ENCODE assay signal across 8 mouse cellular contexts in the genomic region with DNA sequence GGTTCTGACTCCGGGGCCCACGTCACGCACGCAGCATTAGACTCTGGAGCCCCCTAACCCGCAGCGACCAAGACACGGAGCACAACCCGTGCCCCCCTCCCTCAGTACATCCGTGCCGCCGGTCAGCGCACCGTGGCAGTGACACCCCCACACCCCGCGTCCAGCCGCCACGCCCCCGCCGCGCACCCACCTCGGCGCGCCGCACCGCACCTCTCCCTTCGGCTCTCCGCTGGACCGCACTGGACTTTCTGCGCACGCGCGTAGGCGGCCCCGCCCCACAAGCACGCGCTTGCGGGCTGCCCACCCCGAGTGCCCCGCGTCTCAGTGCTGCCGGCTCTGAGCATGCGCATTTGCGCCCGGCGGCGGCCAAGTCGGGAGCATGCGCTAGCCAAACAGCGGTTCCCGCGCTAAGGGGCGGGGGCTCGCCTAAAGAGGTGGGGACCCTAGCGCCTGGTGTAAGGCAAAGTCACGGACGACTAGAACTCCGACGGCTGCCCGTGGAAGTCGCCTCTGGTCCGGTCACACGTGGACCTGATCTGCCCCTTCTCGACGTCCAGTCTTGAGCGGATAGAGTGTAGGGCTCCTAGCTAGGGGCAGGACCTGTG. TPM values are rescaled to one million over a fixed set of nuclear protein-coding genes. Genes with fewer than 3 reads are reported as not detected.
DNase-seq lines count a peak whose midpoint lies in the region; ATAC-seq and TF ChIP-seq lines count a peak whose summit lies in the region.

Gene Tbc1d24, minus strand, starts transcription at position 279 of the 605 bp plus-strand sequence.

- TF ChIP-seq CTCF in ES-Bruce4 (IDR thresholded peaks at IDR 0.05; ENCODE audit: low read depth, low read length) = no peak
- no peak for TF ChIP-seq CTCF in liver, embryonic 14.5 days (IDR thresholded peaks at IDR 0.05; ENCODE audit: low read depth)

- WGBS in forebrain, embryonic 12.5 days = under 1% methylated on average over 65 of the region's 65 CpGs
- under 1% methylated on average over 61 of the region's 65 CpGs for WGBS in heart, embryonic 16.5 days
- under 1% methylated on average over 64 of the region's 65 CpGs for WGBS in liver, embryonic 14.5 days (ENCODE audit: insufficient replicate concordance)
- under 1% methylated on average over 65 of the region's 65 CpGs for WGBS in stomach, embryonic 16.5 days

- no peaks in the 10 kb centered on the region for H3K36me3 ChIP-seq in ES-Bruce4 (ENCODE audit: control insufficient read depth, insufficient read depth, low read length, poor library complexity, severe bottlenecking)
- no peaks in the 10 kb centered on the region for H3K36me3 ChIP-seq in forebrain, embryonic 12.5 days (replicated peaks)
- H3K36me3 ChIP-seq in heart, embryonic 16.5 days (ENCODE audit: control insufficient read depth, insufficient read depth) = no peaks in the 10 kb centered on the region
- H3K36me3 ChIP-seq in liver, embryonic 14.5 days (replicated peaks; ENCODE audit: control insufficient read depth, insufficient read depth, low read depth) = no peaks in the 10 kb centered on the region; the same call in 1 of the 2 replicates
- no peaks in the 10 kb centered on the region for H3K36me3 ChIP-seq in stomach, embryonic 16.5 days (ENCODE audit: control insufficient read depth, insufficient read depth, low read length)

- peak; percentile 90 for DNase-seq in c-Kit-positive CD71-positive TER-119-positive erythroid progenitor cells, embryonic 14.5 days (ENCODE audit: low spot score)
- DNase-seq in kidney, postnatal 36 days = peak; percentile 92 to 96
- peak; percentile 81 to 89 (median 86) for DNase-seq in liver, embryonic 14.5 days (ENCODE audit: low read depth in 3 of 3, low spot score in 3 of 3)
- peak; percentile 96 for DNase-seq in neural tube, embryonic 10.5 days (ENCODE audit: extremely low spot score, low spot score)

- H3K4me2 ChIP-seq in forebrain, embryonic 12.5 days = peak within 1 kb of the TSS; percentile 92
- H3K4me2 ChIP-seq in heart, embryonic 16.5 days (ENCODE audit: low read depth, low read length) = peak within 1 kb of the TSS; percentile 92
- peak within 1 kb of the TSS; percentile 97 for H3K4me2 ChIP-seq in liver, embryonic 14.5 days (ENCODE audit: low read depth)
- peak within 1 kb of the TSS; percentile 90 for H3K4me2 ChIP-seq in stomach, embryonic 16.5 days (ENCODE audit: low read depth, low read length)

- peaks cover 2% of the 10 kb centered on the region for H3K4me1 ChIP-seq in ES-Bruce4 (ENCODE audit: control insufficient read depth, insufficient read depth, low read length)
- H3K4me1 ChIP-seq in forebrain, embryonic 12.5 days = peaks cover 78% of the 10 kb centered on the region
- H3K4me1 ChIP-seq in heart, embryonic 16.5 days (ENCODE audit: control insufficient read depth, insufficient read depth, low read length) = peaks cover 48% of the 10 kb centered on the region
- peaks cover 81 to 82% of the 10 kb centered on the region in 2 experiments for H3K4me1 ChIP-seq in liver, embryonic 14.5 days (replicated peaks; ENCODE audit: control insufficient read depth in 2 of 2, insufficient read depth in 2 of 2, low read length in 1 of 2)
- H3K4me1 ChIP-seq in stomach, embryonic 16.5 days (ENCODE audit: control insufficient read depth, insufficient read depth, low read length) = peaks cover 56% of the 10 kb centered on the region

- ATAC-seq in forebrain, embryonic 12.5 days (ENCODE audit: low FRiP score) = peak; percentile 85
- peak; percentile 69 for ATAC-seq in heart, embryonic 16.5 days (replicated peaks; ENCODE audit: extremely low read depth, insufficient read depth, low FRiP score)
- peak; percentile 53 for ATAC-seq in liver, embryonic 14.5 days (ENCODE audit: insufficient read depth)
- peak; percentile 55 for ATAC-seq in stomach, embryonic 16.5 days (ENCODE audit: insufficient read depth, low FRiP score)

- no peak for TF ChIP-seq POLR2A in ES-Bruce4 (IDR thresholded peaks at IDR 0.05; ENCODE audit: insufficient read depth, low read length)

- H3K27me3 ChIP-seq in ES-Bruce4 (ENCODE audit: control insufficient read depth, insufficient read depth, low read length, poor library complexity, severe bottlenecking) = no peaks in the 10 kb centered on the region
- peaks cover 39% of the 10 kb centered on the region for H3K27me3 ChIP-seq in forebrain, embryonic 12.5 days
- H3K27me3 ChIP-seq in heart, embryonic 16.5 days (ENCODE audit: control insufficient read depth, insufficient read depth, low read length) = peaks cover 29% of the 10 kb centered on the region
- no peaks in the 10 kb centered on the region for H3K27me3 ChIP-seq in liver, embryonic 14.5 days (ENCODE audit: control insufficient read depth, insufficient read depth, low read length)
- H3K27me3 ChIP-seq in stomach, embryonic 16.5 days (ENCODE audit: control insufficient read depth, insufficient read depth, low read length) = peaks cover 14% of the 10 kb centered on the region; the same call in 1 of the 2 replicates

- H3K4me3 ChIP-seq in ES-Bruce4 (ENCODE audit: low read depth, low read length) = peak within 1 kb of the TSS; percentile 75
- peak within 1 kb of the TSS; percentile 64 for H3K4me3 ChIP-seq in forebrain, embryonic 12.5 days (replicated peaks)
- peak within 1 kb of the TSS; percentile 66 for H3K4me3 ChIP-seq in heart, embryonic 16.5 days (ENCODE audit: low read length)
- H3K4me3 ChIP-seq in liver, embryonic 14.5 days (ENCODE audit: insufficient read depth in 1 of 2, low read depth in 2 of 2, low read length in 2 of 2) = peak within 1 kb of the TSS; percentile 67 to 70
- H3K4me3 ChIP-seq in stomach, embryonic 16.5 days (replicated peaks; ENCODE audit: low read length) = peak within 1 kb of the TSS; percentile 67

- no peak within 1 kb of the TSS for H3K27ac ChIP-seq in ES-Bruce4 (ENCODE audit: insufficient read depth, low read length)
- H3K27ac ChIP-seq in forebrain, embryonic 12.5 days = peak within 1 kb of the TSS; percentile 69; the same call in 1 of the 2 replicates
- 0 out of 2 replicates have a peak within 1 kb of the TSS, but pooled peaks have one; percentile 34 for H3K27ac ChIP-seq in heart, embryonic 16.5 days (ENCODE audit: low read length)
- peak within 1 kb of the TSS; percentile 92 for H3K27ac ChIP-seq in liver, embryonic 14.5 days
- H3K27ac ChIP-seq in stomach, embryonic 16.5 days (ENCODE audit: low read length) = peak within 1 kb of the TSS; percentile 41; the same call in 1 of the 2 replicates

- TF ChIP-seq EP300 in ES-Bruce4 (IDR thresholded peaks at IDR 0.05; ENCODE audit: insufficient read depth, low read depth, low read length) = no peak
- TF ChIP-seq EP300 in liver, embryonic 14.5 days (IDR thresholded peaks at IDR 0.05; ENCODE audit: low read depth) = no peak

- peak within 1 kb of the TSS; percentile 77 for H3K9ac ChIP-seq in ES-Bruce4 (ENCODE audit: low read depth, poor library complexity, severe bottlenecking)
- peak within 1 kb of the TSS; percentile 75 for H3K9ac ChIP-seq in forebrain, embryonic 12.5 days
- peak within 1 kb of the TSS; percentile 83 for H3K9ac ChIP-seq in heart, embryonic 16.5 days (ENCODE audit: low read length)
- peak within 1 kb of the TSS; percentile 83 for H3K9ac ChIP-seq in liver, embryonic 14.5 days (replicated peaks)
- peak within 1 kb of the TSS; percentile 82 for H3K9ac ChIP-seq in stomach, embryonic 16.5 days (ENCODE audit: low read length)

- H3K9me3 ChIP-seq in ES-Bruce4 (replicated peaks; ENCODE audit: control insufficient read depth, insufficient read depth, low read length, poor library complexity, severe bottlenecking) = no peaks in the 10 kb centered on the region
- no peaks in the 10 kb centered on the region for H3K9me3 ChIP-seq in forebrain, embryonic 12.5 days
- H3K9me3 ChIP-seq in heart, embryonic 16.5 days (replicated peaks; ENCODE audit: control insufficient read depth, low read length) = no peaks in the 10 kb centered on the region
- no peaks in the 10 kb centered on the region for H3K9me3 ChIP-seq in liver, embryonic 14.5 days (ENCODE audit: control insufficient read depth, low read length)
- H3K9me3 ChIP-seq in stomach, embryonic 16.5 days (replicated peaks; ENCODE audit: control insufficient read depth, low read length) = no peaks in the 10 kb centered on the region

RNA-seq across cellular contexts. Expression of gene Tbc1d24, which starts in this region (rescaled TPM):
- 14.4 and 16.6 TPM in 2 replicates for polyA plus RNA-seq in ES-Bruce4 (2011; ENCODE audit: insufficient read depth, insufficient read length, low read depth, missing spikeins)
- 8.5 and 10.8 TPM in 2 replicates for polyA plus RNA-seq in forebrain, embryonic 12.5 days (2016; fragmentation: Nextera tagmentation; extraction: Ambion mirVana)
- 3.7 and 4.3 TPM in 2 replicates for polyA plus RNA-seq in heart, embryonic 16.5 days (2015; fragmentation: Nextera tagmentation; extraction: Ambion mirVana)
- 14.1 TPM in 2 replicates for polyA plus RNA-seq in liver, embryonic 14.5 days (2012; rRNA removed)
- polyA plus RNA-seq in liver, embryonic 14.5 days (2014; fragmentation: Nextera tagmentation; extraction: Ambion mirVana) = 4.9 and 5.4 TPM in 2 replicates
- polyA plus RNA-seq in stomach, embryonic 16.5 days (2015; fragmentation: Nextera tagmentation; extraction: Ambion mirVana) = 3.6 and 5.4 TPM in 2 replicates
